Mouse (Mus musculus) spleen, adult 18-20 months (tissue): ENCODE measurements around the gene F5.

Experiments
- DNase-seq, 2 experiments: peaks; one replicate each; pipeline ENCODE4 v3.0.0; 2022; ENCODE audit warnings: mixed read lengths in 2 of 2

Gene F5

GRCm38 (mm10) chr1:164236078-164236477, 84.4 kb downstream of the F5 start:
- no peak for DNase-seq

- no peak for DNase-seq
These were observed 89.9 kb downstream of the F5 start for GRCm38 (mm10) chr1:164241494-164241893.

- DNase-seq = no peak
These were observed 91.2 kb downstream of the F5 start for GRCm38 (mm10) chr1:164242809-164243208.

- DNase-seq = no peak
These were observed 95.8 kb downstream of the F5 start for GRCm38 (mm10) chr1:164247442-164247841.

GRCm38 (mm10) chr1:164247971-164248370, 96.3 kb downstream of the F5 start:
- peak in 1 of 2 experiments; percentile 4 for DNase-seq

- peak; percentile 95 to 98 for DNase-seq
These were observed 97.1 kb downstream of the F5 start, which contains the start of gene Slc19a2 for GRCm38 (mm10) chr1:164248465-164249331. TSS of gene Slc19a2 (plus strand) at chr1:164249046.

- DNase-seq = no peak
These were observed 97.7 kb downstream of the F5 start for GRCm38 (mm10) chr1:164249332-164249711.

GRCm38 (mm10) chr1:164250391-164251150, 98.9 kb downstream of the F5 start:
- no peak for DNase-seq

GRCm38 (mm10) chr1:164251438-164251837, 99.8 kb downstream of the F5 start:
- DNase-seq = no peak

- DNase-seq = no peak
These were observed 100.9 kb downstream of the F5 start for GRCm38 (mm10) chr1:164252551-164252950.

GRCm38 (mm10) chr1:164254836-164255235, 103.2 kb downstream of the F5 start:
- no peak for DNase-seq

- no peak for DNase-seq
These were observed 108.8 kb downstream of the F5 start for GRCm38 (mm10) chr1:164260171-164261028.

GRCm38 (mm10) chr1:164261553-164261952, 109.9 kb downstream of the F5 start:
- no peak for DNase-seq
